Mouse (Mus musculus) lung, adult 18-20 months (tissue): ENCODE results near the gene Nfia.

ENCODE experiments used
- DNase-seq, 2 experiments: peaks; one replicate each; pipeline ENCODE4 v3.0.0; 2022; ENCODE audit warnings: mixed read lengths in 2 of 2

The Nfia gene

GRCm38 (mm10) chr4:97875901-97876300 lies 103.4 kb downstream of the Nfia start:
- no peak for DNase-seq

- DNase-seq = no peak
Observed at GRCm38 (mm10) chr4:97879696-97880095, 107.2 kb downstream of the Nfia start.

GRCm38 (mm10) chr4:97880120-97881055 lies 107.9 kb downstream of the Nfia start:
- no peak for DNase-seq

- DNase-seq = no peak
Observed at GRCm38 (mm10) chr4:97885574-97885973, 113.0 kb downstream of the Nfia start.

GRCm38 (mm10) chr4:97886220-97886619 lies 113.7 kb downstream of the Nfia start:
- no peak for DNase-seq

- DNase-seq = no peak
Observed at GRCm38 (mm10) chr4:97887228-97887627, 114.7 kb downstream of the Nfia start.

- no peak for DNase-seq
Observed at GRCm38 (mm10) chr4:97891063-97891462, 118.5 kb downstream of the Nfia start.

GRCm38 (mm10) chr4:97891611-97892010 lies 119.1 kb downstream of the Nfia start:
- no peak for DNase-seq

GRCm38 (mm10) chr4:97893915-97894884 lies 121.7 kb downstream of the Nfia start:
- no peak for DNase-seq

- DNase-seq = no peak
Observed at GRCm38 (mm10) chr4:97895940-97896339, 123.4 kb downstream of the Nfia start.

- no peak for DNase-seq
Observed at GRCm38 (mm10) chr4:97900256-97900944, 127.9 kb downstream of the Nfia start.

GRCm38 (mm10) chr4:97905826-97906225 lies 133.3 kb downstream of the Nfia start:
- DNase-seq = no peak

GRCm38 (mm10) chr4:97908576-97909147 lies 136.1 kb downstream of the Nfia start:
- peak in 1 of 2 experiments; percentile 43 for DNase-seq

- DNase-seq = peak; percentile 22 to 33
Observed at GRCm38 (mm10) chr4:97910115-97910776, 137.7 kb downstream of the Nfia start.

GRCm38 (mm10) chr4:97910777-97911580 lies 138.4 kb downstream of the Nfia start:
- DNase-seq = peak; percentile 59 to 66

- DNase-seq = no peak
Observed at GRCm38 (mm10) chr4:97911755-97912154, 139.2 kb downstream of the Nfia start.

- DNase-seq = no peak
Observed at GRCm38 (mm10) chr4:97912155-97912554, 139.6 kb downstream of the Nfia start.

GRCm38 (mm10) chr4:97912560-97912959 lies 140.0 kb downstream of the Nfia start:
- no peak for DNase-seq

- no peak for DNase-seq
Observed at GRCm38 (mm10) chr4:97914348-97914747, 141.8 kb downstream of the Nfia start.

GRCm38 (mm10) chr4:97914761-97915160 lies 142.2 kb downstream of the Nfia start:
- no peak for DNase-seq

GRCm38 (mm10) chr4:97917568-97917967 lies 145.0 kb downstream of the Nfia start:
- no peak for DNase-seq
